Mouse (Mus musculus): Measurements from ENCODE around the gene Chmp1a. TPM values are rescaled to one million over a fixed set of nuclear protein-coding genes. Genes with fewer than 3 reads are reported as not detected.

Chmp1a gene
- polyA plus RNA-seq, 1 experiment from 2014 or later, result 95.4 TPM

DNA sequence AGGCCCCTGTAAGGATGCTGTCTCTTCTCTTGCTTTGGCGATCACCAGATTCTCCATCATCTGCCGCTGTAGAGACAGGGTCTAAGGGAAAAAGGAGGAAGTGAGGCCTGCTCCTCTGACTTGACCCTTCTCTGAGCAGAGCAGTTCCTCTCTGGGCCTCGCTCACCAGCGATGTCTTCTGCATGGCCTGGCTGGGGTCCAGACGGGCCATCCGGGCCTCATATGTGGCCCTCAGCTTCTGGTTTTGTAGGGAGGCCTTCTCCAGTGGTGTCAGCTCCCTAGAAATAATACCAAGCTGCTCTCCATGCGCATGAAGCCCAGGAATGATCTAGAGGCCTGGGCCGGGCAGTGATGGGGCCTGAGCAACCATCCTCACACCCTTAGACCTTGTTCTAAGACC lies 36.0 kb upstream of the Chmp1a start:
- H3K36me3 ChIP-seq (ENCODE audit: control insufficient read depth, insufficient read depth, low read length), result peaks cover 13% of the 10 kb centered on the region; the same call in 1 of the 2 replicates
- 81% methylated on average over 8 of the region's 8 CpGs for WGBS
- no peak for ATAC-seq (replicated peaks; ENCODE audit: low FRiP score)

DNA sequence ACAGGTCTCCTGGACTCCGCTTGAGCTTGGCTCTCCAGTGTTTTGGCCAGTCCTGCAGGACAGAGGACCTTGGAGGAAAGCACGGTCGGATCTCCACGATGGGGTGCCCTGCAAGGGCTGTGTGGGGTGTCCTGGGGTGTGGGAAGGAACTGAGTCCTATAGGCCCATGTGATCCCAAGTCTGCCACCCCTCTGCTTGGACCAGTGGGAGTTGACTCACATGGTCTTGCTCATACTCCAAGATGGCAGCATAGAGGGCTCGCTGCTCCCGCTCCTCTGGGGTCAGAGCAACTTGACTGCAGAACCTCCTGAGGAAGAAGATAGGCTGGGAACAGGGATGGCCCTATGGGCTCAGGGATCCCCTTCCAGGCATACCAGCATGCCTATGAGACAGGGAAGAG lies 35.2 kb upstream of the Chmp1a start:
- WGBS, result 92% methylated on average over 6 of the region's 6 CpGs
- Histone ChIP-seq H3K36me3 (ENCODE audit: control insufficient read depth, insufficient read depth, low read length) (peaks cover 13% of the 10 kb centered on the region; the same call in 1 of the 2 replicates), H3K27ac (ENCODE audit: low read depth, low read length) (no peak overlapping the region), H3K4me2 (no peak overlapping the region), H3K9ac (ENCODE audit: low read depth, low read length) (no peak overlapping the region), H3K4me3 (ENCODE audit: low read depth, low read length) (no peak overlapping the region), H3K27me3 (replicated peaks; ENCODE audit: control insufficient read depth, insufficient read depth, low read length) (no peaks in the 10 kb centered on the region), H3K4me1 (replicated peaks; ENCODE audit: control insufficient read depth, insufficient read depth, low read length) (peaks cover 3% of the 10 kb centered on the region), H3K9me3 (ENCODE audit: control insufficient read depth, low read length) (no peaks in the 10 kb centered on the region)
- DNase-seq (ENCODE audit: low spot score) (no peak), ATAC-seq (replicated peaks; ENCODE audit: low FRiP score) (no peak)

More for the DNA sequence above, 36.0 kb upstream of the Chmp1a start:
- DNase-seq (ENCODE audit: low spot score), result no peak
- Histone ChIP-seq H3K27ac (ENCODE audit: low read depth, low read length) (no peak overlapping the region), H3K4me1 (replicated peaks; ENCODE audit: control insufficient read depth, insufficient read depth, low read length) (peaks cover 9% of the 10 kb centered on the region), H3K9ac (ENCODE audit: low read depth, low read length) (no peak overlapping the region), H3K27me3 (replicated peaks; ENCODE audit: control insufficient read depth, insufficient read depth, low read length) (no peaks in the 10 kb centered on the region), H3K9me3 (ENCODE audit: control insufficient read depth, low read length) (no peaks in the 10 kb centered on the region), H3K4me2 (no peak overlapping the region), H3K4me3 (ENCODE audit: low read depth, low read length) (no peak overlapping the region)

DNA sequence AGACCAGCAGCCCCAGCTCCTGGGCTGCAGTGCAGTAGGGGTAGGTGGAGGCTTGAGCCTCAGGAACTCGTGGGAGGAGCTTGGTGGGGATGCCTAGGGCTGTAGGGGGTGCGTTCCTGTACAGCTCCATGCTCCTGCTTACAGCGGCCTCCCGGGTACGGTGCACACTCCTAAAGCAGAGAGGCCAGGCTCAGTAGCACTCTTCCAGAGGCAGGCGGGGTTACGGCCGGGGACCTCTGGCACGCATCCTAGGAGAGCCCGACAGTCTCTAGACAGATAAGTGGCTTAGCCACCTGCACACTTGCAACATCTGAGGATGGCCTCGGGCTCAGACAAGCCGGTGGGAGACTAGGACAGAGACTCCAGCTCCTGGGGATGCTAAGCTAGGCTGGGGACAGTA lies 33.0 kb upstream of the Chmp1a start:
- WGBS, result 89% methylated on average over 12 of the region's 12 CpGs
- H3K36me3 ChIP-seq (ENCODE audit: control insufficient read depth, insufficient read depth, low read length), result peaks cover 9% of the 10 kb centered on the region; the same call in 1 of the 2 replicates
- 0 out of 2 replicates have a peak, but pooled peaks cover 4% of the 10 kb centered on the region for H3K4me1 ChIP-seq (replicated peaks; ENCODE audit: control insufficient read depth, insufficient read depth, low read length)
- no peaks in the 10 kb centered on the region for H3K27me3 ChIP-seq (replicated peaks; ENCODE audit: control insufficient read depth, insufficient read depth, low read length)
- no peaks in the 10 kb centered on the region for H3K9me3 ChIP-seq (ENCODE audit: control insufficient read depth, low read length)
- H3K4me2 ChIP-seq, result no peak overlapping the region
- DNase-seq (ENCODE audit: low spot score), result no peak
- H3K9ac ChIP-seq (ENCODE audit: low read depth, low read length), result no peak overlapping the region
- ATAC-seq (replicated peaks; ENCODE audit: low FRiP score), result no peak
- no peak overlapping the region for H3K27ac ChIP-seq (ENCODE audit: low read depth, low read length)
- no peak overlapping the region for H3K4me3 ChIP-seq (ENCODE audit: low read depth, low read length)

DNA sequence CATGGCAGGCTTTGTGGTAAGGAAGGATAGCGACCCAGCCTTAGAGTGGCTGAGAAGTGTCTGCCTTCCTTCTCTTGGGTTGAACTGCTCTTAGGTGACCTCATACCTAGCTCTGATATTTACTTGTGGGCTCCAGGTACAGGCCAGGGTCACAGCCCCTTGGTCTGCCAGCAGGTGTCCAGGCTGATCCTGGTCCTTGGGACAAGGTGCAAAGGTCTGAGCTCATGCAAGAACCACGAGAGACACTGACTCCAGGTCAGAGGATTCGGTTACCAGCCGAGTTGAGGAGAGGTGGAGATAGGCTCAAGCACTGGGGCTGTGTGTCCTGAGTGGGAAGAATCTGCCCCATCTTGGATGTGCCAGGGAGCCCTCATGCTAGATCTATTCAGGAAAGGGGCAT lies 31.8 kb upstream of the Chmp1a start:
- H3K36me3 ChIP-seq (ENCODE audit: control insufficient read depth, insufficient read depth, low read length), result peaks cover 8% of the 10 kb centered on the region; the same call in 1 of the 2 replicates
- H3K4me1 ChIP-seq (replicated peaks; ENCODE audit: control insufficient read depth, insufficient read depth, low read length), result 0 out of 2 replicates have a peak, but pooled peaks cover 4% of the 10 kb centered on the region
- WGBS, result 81% methylated on average over 4 of the region's 4 CpGs

DNA sequence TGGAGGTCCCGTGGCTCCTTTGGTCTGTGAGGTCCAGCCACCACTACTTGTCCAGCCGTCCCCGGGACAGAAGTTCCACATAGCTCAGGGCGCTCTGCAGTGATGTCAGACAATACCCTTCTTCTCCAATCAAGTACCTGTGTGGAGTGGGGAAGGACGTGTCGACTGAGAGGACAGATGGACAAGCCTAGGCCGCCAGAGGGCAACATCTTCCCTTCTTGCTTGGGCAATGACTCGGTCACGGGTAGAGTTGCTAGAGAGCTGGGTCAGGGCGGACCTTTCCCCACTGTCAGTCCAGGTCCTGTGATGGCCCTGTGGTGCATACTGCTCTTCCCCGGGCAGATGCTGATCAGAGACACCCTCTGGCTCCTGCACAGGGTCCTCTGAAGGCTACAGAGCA lies 30.5 kb upstream of the Chmp1a start:
- 70% methylated on average over 11 of the region's 11 CpGs for WGBS
- ATAC-seq (replicated peaks; ENCODE audit: low FRiP score) (no peak), DNase-seq (ENCODE audit: low spot score) (no peak)
- Histone ChIP-seq H3K9ac (ENCODE audit: low read depth, low read length) (no peak overlapping the region), H3K36me3 (ENCODE audit: control insufficient read depth, insufficient read depth, low read length) (peaks cover 8% of the 10 kb centered on the region; the same call in 1 of the 2 replicates), H3K27ac (ENCODE audit: low read depth, low read length) (no peak overlapping the region), H3K27me3 (replicated peaks; ENCODE audit: control insufficient read depth, insufficient read depth, low read length) (no peaks in the 10 kb centered on the region), H3K4me2 (no peak overlapping the region), H3K9me3 (ENCODE audit: control insufficient read depth, low read length) (no peaks in the 10 kb centered on the region), H3K4me1 (replicated peaks; ENCODE audit: control insufficient read depth, insufficient read depth, low read length) (0 out of 2 replicates have a peak, but pooled peaks cover 4% of the 10 kb centered on the region), H3K4me3 (ENCODE audit: low read depth, low read length) (no peak overlapping the region)

More for the DNA sequence above, 31.8 kb upstream of the Chmp1a start:
- no peaks in the 10 kb centered on the region for H3K27me3 ChIP-seq (replicated peaks; ENCODE audit: control insufficient read depth, insufficient read depth, low read length)
- H3K4me3 ChIP-seq (ENCODE audit: low read depth, low read length), result no peak overlapping the region
- ATAC-seq (replicated peaks; ENCODE audit: low FRiP score), result no peak
- H3K9ac ChIP-seq (ENCODE audit: low read depth, low read length), result no peak overlapping the region
- no peak overlapping the region for H3K27ac ChIP-seq (ENCODE audit: low read depth, low read length)
- no peak for DNase-seq (ENCODE audit: low spot score)
- H3K9me3 ChIP-seq (ENCODE audit: control insufficient read depth, low read length), result no peaks in the 10 kb centered on the region
- H3K4me2 ChIP-seq, result no peak overlapping the region

DNA sequence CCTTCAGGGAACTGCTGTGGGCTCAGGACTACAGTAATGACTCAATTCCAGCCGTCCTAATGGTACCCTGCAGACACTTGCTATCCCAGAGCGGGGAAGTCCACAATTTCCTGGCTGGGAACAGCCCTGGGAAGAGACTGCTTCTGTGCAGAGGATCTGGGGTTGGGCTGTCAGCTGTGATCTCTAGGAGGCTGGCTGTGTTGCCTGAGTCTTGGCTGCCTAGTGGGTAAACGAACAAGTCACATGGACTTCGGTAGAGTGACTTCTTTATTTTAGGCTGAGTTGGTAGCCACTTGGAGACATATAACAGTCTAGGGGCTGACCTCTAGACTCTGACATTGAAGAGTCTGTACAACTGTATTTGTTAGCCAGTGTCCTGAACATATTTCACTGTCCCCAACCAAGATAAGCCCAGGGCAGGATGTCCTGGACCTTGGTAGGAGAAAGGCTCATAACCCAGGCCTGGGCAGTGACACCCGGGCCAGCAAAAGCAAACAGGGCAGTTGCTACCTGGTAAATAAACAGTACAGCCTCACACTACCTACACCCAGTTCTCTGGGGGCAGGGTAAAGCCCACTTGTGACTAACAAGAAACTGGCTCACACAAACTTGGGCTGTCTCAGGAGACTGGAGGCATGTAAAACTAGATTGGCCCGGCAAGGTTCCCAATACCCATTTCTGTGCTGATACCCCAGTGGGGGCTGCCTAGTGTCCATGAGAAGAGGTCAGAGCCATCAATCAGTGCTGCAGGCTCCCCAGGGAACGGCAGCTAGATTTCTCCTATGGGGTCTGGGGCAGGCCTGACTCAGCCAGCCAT lies 29.8 kb upstream of the Chmp1a start:
- DNase-seq (ENCODE audit: low spot score), result no peak
- H3K4me3 ChIP-seq (ENCODE audit: low read depth, low read length), result no peak overlapping the region
- peaks cover 8% of the 10 kb centered on the region; the same call in 1 of the 2 replicates for H3K36me3 ChIP-seq (ENCODE audit: control insufficient read depth, insufficient read depth, low read length)
- 80% methylated on average over 7 of the region's 7 CpGs for WGBS
- H3K27me3 ChIP-seq (replicated peaks; ENCODE audit: control insufficient read depth, insufficient read depth, low read length), result no peaks in the 10 kb centered on the region
- H3K9me3 ChIP-seq (ENCODE audit: control insufficient read depth, low read length), result no peaks in the 10 kb centered on the region
- no peak overlapping the region for H3K27ac ChIP-seq (ENCODE audit: low read depth, low read length)
- no peak for ATAC-seq (replicated peaks; ENCODE audit: low FRiP score)
- H3K4me2 ChIP-seq, result no peak overlapping the region
- H3K4me1 ChIP-seq (replicated peaks; ENCODE audit: control insufficient read depth, insufficient read depth, low read length), result 0 out of 2 replicates have a peak, but pooled peaks cover 4% of the 10 kb centered on the region
- no peak overlapping the region for H3K9ac ChIP-seq (ENCODE audit: low read depth, low read length)

DNA sequence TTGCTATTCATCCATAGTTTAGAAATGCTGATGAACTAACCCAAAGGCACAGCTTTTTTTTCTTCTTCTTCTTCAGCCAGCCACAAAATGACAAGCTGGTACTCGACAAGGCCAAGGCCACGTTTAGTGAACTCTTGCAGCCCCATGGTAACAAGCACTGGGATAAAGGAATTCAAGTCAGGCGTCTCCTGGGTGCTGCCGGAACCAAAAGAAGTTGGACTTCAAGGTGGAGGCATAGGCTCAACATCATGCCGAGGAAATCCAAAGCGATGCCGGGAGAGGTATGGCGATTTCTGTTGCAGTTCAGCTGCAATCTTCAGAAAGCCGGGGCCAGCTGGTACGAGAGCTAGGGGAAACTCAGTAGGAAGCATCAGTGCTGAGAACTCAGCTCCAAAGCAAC lies 26.8 kb upstream of the Chmp1a start:
- H3K9ac ChIP-seq (ENCODE audit: low read depth, low read length), result no peak overlapping the region
- ATAC-seq (replicated peaks; ENCODE audit: low FRiP score) (no peak), DNase-seq (ENCODE audit: low spot score) (no peak)
- WGBS, result 83% methylated on average over 10 of the region's 10 CpGs
- H3K4me2 ChIP-seq, result no peak overlapping the region
- H3K27ac ChIP-seq (ENCODE audit: low read depth, low read length), result no peak overlapping the region
- H3K4me1 ChIP-seq (replicated peaks; ENCODE audit: control insufficient read depth, insufficient read depth, low read length), result peaks cover 14% of the 10 kb centered on the region
- peaks cover 11% of the 10 kb centered on the region for H3K27me3 ChIP-seq (replicated peaks; ENCODE audit: control insufficient read depth, insufficient read depth, low read length)
- no peak overlapping the region for H3K4me3 ChIP-seq (ENCODE audit: low read depth, low read length)
- no peaks in the 10 kb centered on the region for H3K9me3 ChIP-seq (ENCODE audit: control insufficient read depth, low read length)
- peaks cover 2% of the 10 kb centered on the region; the same call in 1 of the 2 replicates for H3K36me3 ChIP-seq (ENCODE audit: control insufficient read depth, insufficient read depth, low read length)

DNA sequence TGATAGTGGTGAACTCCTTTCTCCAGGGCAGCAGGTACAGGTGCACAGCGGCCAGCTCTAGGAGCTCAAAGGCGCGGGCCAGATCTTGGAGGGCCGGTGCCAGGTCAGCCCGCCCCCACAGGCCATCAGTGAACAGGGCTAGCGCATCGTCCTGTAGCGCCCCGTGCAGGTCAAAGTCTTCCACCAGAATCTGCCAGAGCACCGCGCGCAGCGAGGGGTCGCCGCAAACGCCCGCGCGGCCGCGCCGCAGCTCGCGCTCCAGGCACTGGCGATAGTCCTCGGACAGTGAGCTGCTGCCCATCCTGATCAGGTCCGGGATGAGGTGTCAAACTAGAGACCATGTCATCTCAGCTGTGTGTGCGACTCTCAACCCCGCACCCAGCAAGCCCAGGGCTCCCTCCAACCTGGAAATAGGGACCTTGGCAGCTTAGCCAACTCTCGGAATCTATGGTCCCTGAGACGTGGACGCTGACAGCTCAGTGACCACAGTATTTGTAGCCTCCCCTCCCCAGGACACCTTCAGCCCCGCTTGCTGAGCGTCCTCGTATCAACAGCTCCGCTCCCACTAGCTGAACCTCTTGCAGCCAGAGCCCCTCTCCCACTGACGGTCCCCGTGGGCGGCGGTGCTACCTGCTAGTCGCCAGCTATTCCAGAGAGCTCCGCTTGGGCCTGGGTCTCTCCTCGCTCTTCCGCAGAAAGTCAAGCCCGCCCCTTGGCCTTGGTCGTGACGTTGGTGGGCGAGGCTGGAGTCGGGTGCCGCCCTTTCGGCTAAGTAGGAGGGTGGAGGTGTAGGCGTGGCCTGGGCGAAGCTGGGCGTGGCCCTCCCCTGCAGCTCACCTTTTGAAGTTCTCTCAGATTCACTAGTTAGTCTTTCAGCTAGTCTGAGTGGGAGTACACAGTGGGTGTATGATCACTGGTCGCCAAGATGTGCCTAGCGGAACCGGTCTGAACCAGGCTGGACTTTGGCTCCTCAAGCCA lies 23.2 kb upstream of the Chmp1a start, which contains the start of gene Spata2l:
TSS of gene Spata2l (minus strand) at position 714 of the 978 bp plus-strand sequence.
- ATAC-seq (replicated peaks; ENCODE audit: low FRiP score), result peak; percentile 85
- Histone ChIP-seq H3K4me1 (replicated peaks; ENCODE audit: control insufficient read depth, insufficient read depth, low read length) (peaks cover 10% of the 10 kb centered on the region), H3K36me3 (ENCODE audit: control insufficient read depth, insufficient read depth, low read length) (no peaks in the 10 kb centered on the region), H3K9me3 (ENCODE audit: control insufficient read depth, low read length) (no peaks in the 10 kb centered on the region), H3K27ac (ENCODE audit: low read depth, low read length) (no peak within 1 kb of the TSS), H3K9ac (ENCODE audit: low read depth, low read length) (peak within 1 kb of the TSS; percentile 62), H3K4me3 (ENCODE audit: low read depth, low read length) (peak within 1 kb of the TSS; percentile 60), H3K4me2 (peak within 1 kb of the TSS; percentile 99), H3K27me3 (replicated peaks; ENCODE audit: control insufficient read depth, insufficient read depth, low read length) (peaks cover 16% of the 10 kb centered on the region)
- WGBS, result 2% methylated on average over 57 of the region's 57 CpGs
- DNase-seq (ENCODE audit: low spot score), result peak; percentile 86

Measured in liver, embryonic 11.5 days (tissue).